Mouse (Mus musculus): ENCODE data around the gene Ankdd1a. TPM values are rescaled to one million over a fixed set of nuclear protein-coding genes. Genes with fewer than 3 reads are reported as not detected.

The Ankdd1a gene
- total RNA-seq, 2 experiments from 2014 or later: not detected

DNA sequence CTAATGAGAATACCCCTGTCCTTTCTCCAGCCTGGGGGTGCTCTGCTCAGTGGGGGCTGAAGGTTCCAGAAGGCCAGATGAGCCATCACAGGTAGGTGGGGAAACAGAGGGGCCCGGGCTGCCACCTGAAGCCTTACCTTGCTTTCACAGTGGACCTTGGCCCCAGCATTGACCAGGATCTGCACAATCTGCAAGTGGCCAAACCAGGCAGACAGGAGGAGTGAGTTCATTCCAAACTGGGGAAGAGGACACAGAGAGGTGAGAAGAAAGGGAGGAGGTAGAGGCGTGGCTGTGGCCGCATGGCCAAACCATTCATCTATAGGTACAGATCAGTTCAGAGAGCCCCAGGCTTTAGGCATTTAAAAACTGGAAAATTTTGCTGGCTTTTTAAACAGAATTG lies 7.5 kb downstream of the Ankdd1a start:
- no peak for ATAC-seq (replicated peaks; ENCODE audit: poor library complexity)

DNA sequence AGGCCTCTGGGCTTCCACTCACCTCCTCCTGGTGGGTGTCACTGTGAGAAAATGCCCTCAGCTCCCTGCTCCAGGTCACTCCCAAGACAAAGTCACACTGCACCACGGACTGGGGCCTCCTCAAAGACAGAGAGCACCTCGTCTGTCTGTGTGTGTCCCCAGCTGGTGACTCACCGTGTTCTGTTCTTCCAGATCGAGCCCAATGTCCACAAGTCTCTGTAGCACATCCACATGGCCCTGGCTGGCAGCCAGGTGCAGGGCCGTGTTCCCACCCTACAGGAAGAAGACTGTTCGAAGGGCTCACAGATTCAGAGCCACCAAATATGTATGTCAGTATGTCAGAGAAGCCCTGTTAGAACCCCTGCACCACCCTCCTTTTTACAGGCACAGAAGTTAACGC lies 11.5 kb downstream of the Ankdd1a start:
- no peak for ATAC-seq (replicated peaks; ENCODE audit: poor library complexity)

DNA sequence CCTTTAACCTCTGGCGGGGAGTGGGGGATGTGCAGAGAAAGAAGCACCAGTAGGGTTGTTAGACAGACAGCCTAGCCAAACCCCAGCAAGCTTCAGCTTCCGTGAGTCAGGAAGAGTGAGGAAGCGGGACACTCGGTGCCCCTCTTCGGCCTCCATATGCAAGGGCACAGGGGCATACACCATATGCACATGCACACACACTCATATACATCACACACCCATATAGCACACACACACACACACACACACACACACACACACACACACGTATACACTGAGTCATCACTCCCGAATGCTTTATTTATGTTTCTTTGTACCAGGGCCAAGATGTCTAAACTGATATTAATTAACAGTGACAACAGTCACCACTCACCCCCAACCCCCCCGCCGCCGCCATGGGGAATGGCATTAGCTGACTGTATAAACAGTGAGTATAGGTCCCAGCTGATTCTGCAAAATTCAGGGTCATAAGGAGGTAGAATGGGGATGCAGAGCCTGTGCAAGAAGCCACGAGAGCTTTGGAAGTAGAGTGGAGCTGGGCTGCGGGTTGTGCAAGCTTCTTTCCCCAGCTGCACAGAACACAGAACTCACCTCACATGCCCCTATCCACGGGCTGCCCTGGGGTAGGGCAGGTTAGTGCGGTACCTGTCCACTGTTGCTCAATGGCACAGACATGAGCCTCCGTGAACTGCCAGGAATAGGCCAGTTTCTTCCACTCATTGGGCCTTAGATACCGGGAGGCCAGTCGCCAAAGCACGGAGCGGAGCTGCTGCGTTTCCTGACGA lies 17.1 kb downstream of the Ankdd1a start:
- ATAC-seq (replicated peaks; ENCODE audit: poor library complexity): no peak

GRCm38 (mm10) chr9:65502146-65502545 lies 17.8 kb downstream of the Ankdd1a start:
- ATAC-seq (replicated peaks; ENCODE audit: poor library complexity): 0 out of 2 replicates have a peak, but pooled peaks have one; percentile 37

DNA sequence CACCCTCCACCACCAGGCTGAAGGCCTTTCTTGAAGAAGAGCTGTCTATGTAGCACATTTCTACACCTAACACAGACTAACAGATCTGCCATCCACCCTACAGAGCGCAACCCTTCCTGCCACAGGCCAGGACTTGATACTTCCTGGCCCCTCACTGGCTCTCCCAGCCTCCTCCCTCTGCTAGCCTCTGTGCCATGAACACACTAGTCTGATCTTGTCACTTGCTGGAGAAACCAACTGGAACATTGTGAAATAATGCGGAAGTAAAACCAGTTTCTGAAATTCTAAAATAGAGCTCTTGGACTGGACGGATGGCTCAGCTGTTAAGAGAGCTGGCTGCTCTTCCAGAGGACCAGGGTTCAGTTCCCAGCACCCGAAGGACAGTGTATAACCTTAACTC lies 27.1 kb downstream of the Ankdd1a start:
- ATAC-seq (replicated peaks; ENCODE audit: poor library complexity): peak; percentile 87

DNA sequence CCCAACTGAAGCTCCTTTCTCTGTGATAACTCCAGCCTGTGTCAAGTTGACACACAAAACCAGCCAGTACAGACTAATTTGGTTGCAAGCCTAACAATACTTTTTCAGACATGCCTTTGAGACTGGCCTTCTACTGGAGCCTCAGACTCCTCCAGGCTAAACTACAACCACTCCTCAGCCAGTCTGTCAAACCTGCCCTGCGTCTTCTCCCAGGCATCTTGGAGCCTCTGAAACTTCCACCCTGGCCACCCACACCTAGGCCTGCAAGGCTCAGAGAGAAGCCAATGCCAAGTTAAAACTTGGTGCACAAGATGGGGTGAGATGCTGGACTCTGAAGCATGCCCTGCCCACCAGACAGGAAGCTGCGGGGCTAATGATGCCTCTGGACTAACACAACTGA lies 27.6 kb downstream of the Ankdd1a start:
- ATAC-seq (replicated peaks; ENCODE audit: poor library complexity): no peak

DNA sequence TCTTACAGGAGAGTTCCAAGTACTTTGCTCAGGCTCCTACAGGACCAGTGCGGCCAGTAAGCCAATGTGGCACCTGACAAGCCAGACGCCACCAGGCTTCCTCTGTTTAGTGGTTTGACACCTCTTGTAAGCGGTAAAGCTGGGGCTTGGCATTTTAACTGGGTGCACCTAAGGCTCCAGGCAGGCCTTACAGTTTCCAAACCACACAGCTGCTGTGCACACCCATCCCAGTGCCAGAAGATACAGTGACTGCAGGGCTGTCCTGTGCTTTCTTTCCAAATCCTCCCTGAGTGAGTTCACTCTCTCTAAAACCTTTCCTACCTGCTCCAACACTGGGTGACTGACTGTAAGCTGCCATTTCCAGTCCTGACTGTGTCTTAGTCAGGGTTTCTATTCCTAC lies 28.5 kb downstream of the Ankdd1a start:
- no peak for ATAC-seq (replicated peaks; ENCODE audit: poor library complexity)

- no peak for ATAC-seq (replicated peaks; ENCODE audit: poor library complexity)
Observed at GRCm38 (mm10) chr9:65480071-65480470, 39.9 kb downstream of the Ankdd1a start.

GRCm38 (mm10) chr9:65479158-65479557 lies 40.8 kb downstream of the Ankdd1a start:
- no peak for ATAC-seq (replicated peaks; ENCODE audit: poor library complexity)

DNA sequence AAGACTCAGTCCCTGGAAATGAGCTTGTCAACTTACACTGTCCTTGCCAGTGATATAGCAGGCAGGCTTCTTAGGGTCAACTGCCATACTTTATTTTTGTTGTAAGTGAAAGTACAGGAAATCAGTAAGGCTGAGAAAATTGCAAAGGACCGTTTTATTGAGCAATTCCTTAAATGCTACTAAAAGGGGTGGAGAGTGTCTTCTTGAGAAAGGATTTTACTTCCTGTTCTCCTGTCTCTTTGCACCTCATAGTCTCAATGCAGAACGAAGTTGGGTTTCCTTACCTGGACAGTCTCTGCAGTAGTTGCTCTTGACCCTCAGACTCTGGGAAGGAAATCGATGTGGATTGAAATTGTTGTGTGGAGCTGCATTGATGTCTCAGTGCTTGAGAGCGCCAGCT lies 47.2 kb downstream of the Ankdd1a start:
- ATAC-seq (replicated peaks; ENCODE audit: poor library complexity): peak; percentile 31; the same call in 1 of the 2 replicates

DNA sequence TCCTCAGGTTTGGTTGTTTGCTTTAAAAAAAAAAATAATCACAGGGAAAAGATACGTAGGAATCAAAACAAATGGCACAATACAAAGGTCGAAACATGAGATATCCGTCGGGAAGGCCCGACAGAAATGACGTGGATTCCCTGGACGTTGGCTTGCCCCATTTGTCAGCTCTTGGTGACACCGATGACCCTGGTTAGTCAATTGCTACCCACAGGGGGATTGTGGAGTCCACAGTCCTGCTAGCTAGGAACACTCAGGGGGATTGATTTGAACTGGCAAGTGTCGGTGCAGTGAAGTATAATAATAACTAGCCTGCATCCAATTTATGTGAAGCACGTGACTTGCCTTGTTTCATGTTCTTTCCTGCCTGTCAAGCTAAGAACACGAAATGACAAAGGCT lies 52.3 kb downstream of the Ankdd1a start:
- no peak for ATAC-seq (replicated peaks; ENCODE audit: poor library complexity)

DNA sequence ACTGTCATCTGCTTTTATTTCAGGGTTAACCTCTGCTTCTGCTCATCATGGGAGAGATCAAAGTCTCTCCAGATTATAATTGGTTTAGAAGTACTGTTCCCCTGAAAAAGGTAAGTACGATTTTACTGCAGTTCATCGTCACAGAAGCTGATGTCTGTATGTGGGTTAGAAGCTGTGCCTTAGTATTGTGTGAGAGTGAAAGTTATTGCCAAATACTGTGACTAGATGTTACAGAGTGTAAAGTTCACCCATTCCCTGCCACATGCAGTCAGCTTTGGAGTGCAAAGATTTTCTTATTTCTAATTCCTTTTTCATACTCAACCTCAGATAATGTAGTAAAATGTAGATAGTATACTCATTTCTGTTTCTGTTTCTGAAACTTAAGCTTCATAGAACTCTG lies 54.8 kb downstream of the Ankdd1a start:
- ATAC-seq (replicated peaks; ENCODE audit: poor library complexity): no peak

- ATAC-seq (replicated peaks; ENCODE audit: poor library complexity): no peak
Observed at GRCm38 (mm10) chr9:65464161-65464560, 55.8 kb downstream of the Ankdd1a start.

DNA sequence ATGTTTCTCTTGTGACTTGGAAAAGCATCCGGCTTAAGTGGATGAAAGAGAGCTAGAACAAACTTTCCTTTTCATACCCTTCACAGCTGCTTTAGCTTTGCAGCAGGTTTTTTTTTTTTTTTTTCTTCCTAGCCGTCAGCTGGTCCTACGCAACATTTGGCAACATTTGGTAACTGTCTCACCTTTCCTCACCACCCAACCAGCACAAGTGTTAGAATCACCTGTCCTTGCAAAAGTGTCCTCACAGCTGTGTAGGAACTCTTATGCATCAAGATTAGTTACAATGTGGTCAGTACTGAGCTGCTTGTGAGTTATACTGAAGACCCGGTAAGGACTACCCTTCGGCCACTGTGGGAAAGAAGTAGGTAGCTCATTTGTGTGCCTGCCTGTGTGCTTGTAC lies 57.4 kb downstream of the Ankdd1a start:
- no peak for ATAC-seq (replicated peaks; ENCODE audit: poor library complexity)

- peak; percentile 99 for ATAC-seq (replicated peaks; ENCODE audit: poor library complexity)
Observed at GRCm38 (mm10) chr9:65460732-65461442, 59.1 kb downstream of the Ankdd1a start, which contains the start of gene Spg21. TSS of gene Spg21 (plus strand) at chr9:65460947.

DNA sequence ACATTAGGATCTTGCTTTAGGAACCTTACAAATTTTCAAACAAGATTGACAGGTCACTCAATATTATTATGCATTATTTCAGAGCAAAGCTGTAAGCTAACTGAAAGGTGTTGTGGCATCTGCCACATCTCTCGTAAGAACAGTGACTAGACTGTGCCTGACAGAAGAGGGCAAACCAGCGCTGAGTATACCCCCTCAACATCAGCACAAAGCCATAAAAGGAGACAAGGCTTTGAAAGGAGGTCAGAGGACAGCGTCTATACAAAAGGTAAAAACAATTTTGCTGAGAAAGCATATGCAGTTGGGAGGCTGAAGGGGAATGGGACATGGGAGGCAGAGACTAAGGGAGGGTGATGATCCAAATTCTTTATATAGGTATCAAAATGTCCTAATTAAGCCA lies 59.8 kb downstream of the Ankdd1a start:
- ATAC-seq (replicated peaks; ENCODE audit: poor library complexity): no peak

- no peak for ATAC-seq (replicated peaks; ENCODE audit: poor library complexity)
Observed at GRCm38 (mm10) chr9:65458975-65459374, 61.0 kb downstream of the Ankdd1a start.

GRCm38 (mm10) chr9:65447951-65448350 lies 72.0 kb downstream of the Ankdd1a start:
- no peak for ATAC-seq (replicated peaks; ENCODE audit: poor library complexity)

DNA sequence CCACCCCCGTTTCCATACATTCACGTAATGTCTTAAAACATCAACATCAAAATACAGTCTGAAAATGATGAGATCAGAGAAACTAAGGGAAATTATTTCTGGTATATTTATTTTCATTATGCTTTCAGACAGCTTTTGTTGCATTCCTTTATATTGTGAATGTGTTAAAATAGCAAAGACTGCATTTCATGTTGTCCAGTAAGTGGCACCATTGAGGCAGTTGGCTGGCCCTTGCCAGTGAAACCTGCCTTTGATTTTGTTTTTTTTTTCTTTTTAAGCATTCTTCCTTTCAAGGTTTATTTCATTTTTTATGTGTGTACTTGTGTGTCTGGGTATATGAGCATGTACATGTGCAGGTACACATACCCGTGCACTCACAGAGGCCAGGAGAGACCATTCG lies 75.3 kb downstream of the Ankdd1a start:
- no peak for ATAC-seq (replicated peaks; ENCODE audit: poor library complexity)

Data from megakaryocyte progenitor cell, adult 5-6 weeks (primary cell).